Mouse (Mus musculus): ENCODE data around the gene AI464131.

Gene AI464131

GRCm38 (mm10) chr4:41470051-41470683, 32.7 kb downstream of the AI464131 start:
- no peak for DNase-seq (ENCODE audit: low read depth, low spot score)

- DNase-seq (ENCODE audit: low read depth, low spot score), result no peak
Observed at GRCm38 (mm10) chr4:41469199-41469598, 33.7 kb downstream of the AI464131 start.

GRCm38 (mm10) chr4:41468396-41469080, 34.3 kb downstream of the AI464131 start:
- peak; percentile 41 for DNase-seq (ENCODE audit: low read depth, low spot score)

GRCm38 (mm10) chr4:41465287-41465665, 37.6 kb downstream of the AI464131 start:
- DNase-seq (ENCODE audit: low read depth, low spot score), result no peak

DNA sequence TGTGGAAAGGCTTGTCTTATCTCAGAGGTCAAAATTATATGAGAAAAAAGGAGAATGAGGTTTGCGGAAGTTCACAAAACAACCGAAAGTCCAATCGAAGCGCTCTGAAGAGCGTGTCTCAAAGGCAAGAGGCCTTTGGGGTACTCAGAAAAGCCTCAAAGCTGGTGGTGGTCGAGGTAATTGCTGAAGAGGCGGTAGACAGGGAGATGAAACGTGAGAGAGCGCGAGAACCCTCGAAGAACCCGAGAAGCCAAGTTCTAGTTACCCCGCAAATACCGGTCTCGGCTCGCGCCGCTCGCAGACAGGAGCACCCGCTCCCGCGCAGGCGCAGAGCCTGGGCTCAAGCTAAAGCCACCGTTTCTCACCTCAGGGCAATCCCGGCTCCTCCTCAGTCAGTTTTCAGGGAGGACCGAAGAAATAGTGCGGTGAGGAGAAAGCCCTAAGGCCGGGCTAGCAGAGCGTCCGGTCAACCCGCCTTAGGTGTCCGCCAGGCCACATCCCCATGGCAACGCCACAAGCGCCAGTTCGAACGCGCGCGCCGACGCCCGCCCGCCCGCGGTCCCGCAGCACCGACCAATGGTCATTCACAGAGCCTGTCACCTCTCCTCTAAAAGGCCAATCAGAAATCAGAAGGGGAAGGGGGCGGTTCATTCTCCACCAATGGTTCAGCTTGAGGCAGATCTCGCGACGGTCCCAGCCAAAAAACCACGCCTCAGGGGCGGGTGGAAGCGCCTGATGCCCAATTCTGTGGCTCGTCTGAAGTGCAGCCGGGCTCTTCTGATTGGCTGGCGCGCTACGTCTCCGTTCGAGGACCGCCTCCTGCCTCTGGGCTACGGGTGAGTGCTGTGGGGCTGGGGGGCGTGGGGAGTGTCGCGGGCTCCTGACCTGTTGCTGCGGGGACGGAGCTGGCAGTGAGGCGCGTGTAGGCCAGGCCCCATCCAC, 38.3 kb downstream of the AI464131 start, which contains the start of the genes Kif24 and Nudt2:
Gene Kif24 (minus strand): TSS at position 543 of the 942 bp plus-strand sequence.
Gene Nudt2 (plus strand): TSS at position 807 of the 942 bp plus-strand sequence.
- DNase-seq (ENCODE audit: low read depth, low spot score), result peak; percentile 99

- DNase-seq (ENCODE audit: low read depth, low spot score), result peak; percentile 15
Observed at GRCm38 (mm10) chr4:41463051-41463738, 39.7 kb downstream of the AI464131 start.

GRCm38 (mm10) chr4:41460690-41461089, 42.2 kb downstream of the AI464131 start:
- no peak for DNase-seq (ENCODE audit: low read depth, low spot score)

GRCm38 (mm10) chr4:41447595-41447994, 55.3 kb downstream of the AI464131 start:
- no peak for DNase-seq (ENCODE audit: low read depth, low spot score)
